Mouse (Mus musculus) T-helper 17 cell (primary cell): ENCODE data around the gene Olfr214.
"Not testable (repeated sequence)": the region's sequence is repeated elsewhere in the genome, so short reads cannot be mapped to it uniquely, and the experiment has no call there.

Experiments used
- in situ Hi-C, 2 experiments: fragments of 300-600 bp; cut with MboI, MseI; formaldehyde crosslinking; loops; 1 replicate in 1 of 2; 2 replicates in 1 of 2; pipeline ENCODE4 v1.15.1; 2025; ENCODE audit warnings: high pct_unique_total_duplicates in 2 of 2

Olfr214 gene

DNA sequence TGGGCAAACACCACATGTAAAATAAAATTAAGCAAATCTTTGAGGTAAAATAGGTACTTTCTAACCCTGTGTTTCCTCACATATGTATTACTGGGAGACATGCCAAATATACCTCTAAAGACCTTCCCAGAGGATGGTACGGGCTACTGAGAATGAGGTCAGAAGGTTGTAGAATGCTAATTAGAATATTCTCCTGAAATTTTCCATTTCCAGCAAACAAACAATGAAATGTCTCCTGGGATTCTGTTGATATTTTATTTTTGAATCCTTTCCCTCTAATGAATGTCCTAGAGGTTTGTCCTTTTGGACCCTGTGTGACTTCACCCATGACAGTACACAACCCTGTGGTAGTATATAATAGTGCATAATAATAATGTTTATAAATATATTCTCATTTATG is at the start of gene Olfr214:
Olfr214 (plus strand) TSS at position 301 of the 400 bp plus-strand sequence.
- in situ Hi-C loops, result loop anchor here in 1 of 2 experiments (25.0 kb wide), 2 partner anchors 267 to 667 kb away; no protein-coding TSS in a partner anchor

DNA sequence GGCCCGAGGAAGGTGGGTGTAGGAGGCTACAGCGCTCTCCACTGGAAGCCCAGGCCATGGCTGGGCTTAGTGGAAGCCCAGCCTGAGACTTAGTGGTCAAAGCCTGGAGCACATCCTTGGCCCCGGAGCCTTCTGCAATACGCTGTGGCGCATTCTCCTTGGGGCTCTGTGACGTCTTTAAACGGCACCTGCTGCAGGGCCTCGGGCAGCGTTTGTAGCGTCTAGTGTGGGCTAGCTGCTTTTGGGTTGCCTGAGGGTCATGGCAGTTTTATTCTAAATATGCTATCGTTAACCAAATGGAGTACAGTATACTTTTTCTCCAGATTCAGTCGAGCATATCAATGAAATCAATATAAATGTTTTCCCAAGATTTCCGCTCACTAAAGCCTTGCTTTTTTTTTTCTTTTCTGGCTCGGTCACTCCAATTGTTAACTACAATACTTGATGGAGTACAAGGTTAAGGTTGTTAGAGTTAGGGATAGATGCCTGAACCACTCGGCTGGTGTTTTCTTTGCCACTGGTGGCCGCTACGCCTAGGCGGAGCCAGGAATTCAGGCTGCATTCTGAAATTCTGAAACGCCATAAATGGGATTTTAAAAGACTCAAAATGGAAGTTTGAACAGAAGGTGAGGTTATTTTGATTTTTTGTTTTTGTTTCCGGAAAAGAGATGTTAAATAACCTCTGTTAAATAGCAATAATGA is 47.6 kb upstream of the Olfr214 start, which contains the start of gene Olfr212:
Olfr212 (plus strand) TSS at position 215 of the 702 bp plus-strand sequence.
- in situ Hi-C loops, result loop anchor here in 1 of 2 experiments (10.0 kb wide), 1 partner anchor 498 kb away; no protein-coding TSS in a partner anchor

DNA sequence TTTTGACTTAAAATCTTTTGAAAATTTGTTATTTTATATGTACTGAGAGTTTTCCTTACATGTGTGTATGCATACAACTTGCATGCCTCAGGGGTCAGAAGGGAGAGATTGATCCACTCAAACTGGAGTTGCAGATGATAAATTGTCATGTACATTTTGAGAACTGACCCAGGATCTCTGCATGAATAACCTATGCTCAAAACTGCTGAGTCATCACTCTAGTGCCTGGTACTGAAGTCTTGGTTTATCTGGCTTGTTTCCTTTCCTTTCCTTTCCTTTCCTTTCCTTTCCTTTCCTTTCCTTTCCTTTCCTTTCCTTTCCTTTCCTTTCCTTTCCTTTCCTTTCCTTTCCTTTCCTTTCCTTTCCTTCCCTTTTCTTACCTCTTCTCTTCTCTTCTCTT is 39.2 kb upstream of the Olfr214 start:
- in situ Hi-C loops, result no loop called here

GRCm38 (mm10) chr6:116538156-116538555 is 15.9 kb upstream of the Olfr214 start, which contains the start of gene Olfr213:
TSS of gene Olfr213 (plus strand) at chr6:116538456.
- in situ Hi-C loops, result loop anchor here (5.0 to 10.0 kb wide), 2 partner anchors 369 to 1297 kb away; no protein-coding TSS in a partner anchor

DNA sequence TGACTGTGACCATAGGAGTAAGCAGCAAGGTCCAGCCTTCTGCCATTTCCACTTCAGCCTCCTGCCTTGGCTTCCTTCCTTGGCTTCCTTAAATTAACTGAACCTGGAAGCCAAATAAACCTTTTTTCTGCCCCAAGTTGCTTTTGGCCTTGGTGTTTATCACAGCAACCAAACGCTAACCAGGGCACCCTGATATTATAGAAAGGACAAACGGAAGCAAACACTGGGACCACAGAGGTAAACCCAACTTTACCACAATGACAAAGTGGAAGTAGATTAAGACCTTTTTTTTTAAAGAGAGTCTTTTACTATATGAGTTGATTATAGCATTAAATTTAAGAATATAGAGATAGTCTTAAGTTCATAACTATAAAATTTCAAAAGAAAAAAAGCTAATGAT is 11.5 kb upstream of the Olfr214 start:
- in situ Hi-C loops, result no loop called here

DNA sequence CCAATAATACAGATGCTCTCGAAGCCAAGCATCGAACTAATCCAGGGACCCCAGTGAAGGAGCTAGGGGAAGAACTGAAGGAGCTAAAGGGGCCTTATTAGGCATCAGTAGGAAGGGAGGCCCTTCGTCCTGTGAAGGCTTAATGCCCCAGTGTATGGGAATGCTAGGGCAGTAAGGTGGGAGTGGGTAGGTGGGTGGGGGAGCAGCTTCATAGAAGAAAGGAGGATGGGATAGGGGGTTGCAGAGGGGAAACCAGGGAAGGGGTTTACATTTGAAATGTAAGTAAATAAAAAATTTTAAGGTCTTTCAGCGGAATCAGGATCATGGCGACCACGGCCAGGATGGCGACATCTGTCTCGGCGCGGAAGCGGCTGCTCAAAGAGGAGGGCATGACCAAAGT is 3.2 kb upstream of the Olfr214 start, which contains the start of gene Gm5580:
Gm5580 (plus strand) TSS at position 301 of the 400 bp plus-strand sequence.
- in situ Hi-C loops, result loop anchor here in 1 of 2 experiments (25.0 kb wide), 2 partner anchors 264 to 664 kb away; no protein-coding TSS in a partner anchor

GRCm38 (mm10) chr6:116554952-116555351 is 917 bp downstream of the Olfr214 start:
- in situ Hi-C loops, result loop anchor here in 1 of 2 experiments (25.0 kb wide), 2 partner anchors 268 to 668 kb away; no protein-coding TSS in a partner anchor

DNA sequence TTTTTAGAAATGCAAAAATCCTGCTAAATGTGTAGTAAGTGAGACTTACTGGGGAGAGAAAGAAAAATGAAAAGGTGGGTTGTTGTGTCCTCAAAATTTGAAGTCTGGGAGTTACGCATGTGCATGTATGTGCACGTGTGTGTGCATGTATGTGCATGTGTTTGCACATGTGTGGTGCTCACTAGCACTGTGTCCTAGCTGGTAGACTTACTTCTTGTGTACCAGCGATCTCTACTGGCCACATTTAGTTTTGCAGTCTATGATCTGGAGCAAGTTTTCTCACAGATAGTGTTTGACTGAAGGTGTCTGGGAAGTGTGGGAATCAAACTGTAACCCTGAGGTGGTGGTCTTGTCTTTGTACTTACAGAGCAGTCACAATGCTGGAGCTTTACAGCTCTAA is 15.8 kb downstream of the Olfr214 start:
- in situ Hi-C loops, result loop anchor here (5.0 to 25.0 kb wide), 4 partner anchors 283 to 683 kb away; no protein-coding TSS in a partner anchor

- in situ Hi-C loops, result no loop called here
Measured at GRCm38 (mm10) chr6:116584095-116584494, 30.1 kb downstream of the Olfr214 start, which contains the start of gene Olfr215. TSS of gene Olfr215 (minus strand) at chr6:116584195.

GRCm38 (mm10) chr6:116600969-116601368 is 46.9 kb downstream of the Olfr214 start:
- in situ Hi-C loops, result not testable (repeated sequence)

DNA sequence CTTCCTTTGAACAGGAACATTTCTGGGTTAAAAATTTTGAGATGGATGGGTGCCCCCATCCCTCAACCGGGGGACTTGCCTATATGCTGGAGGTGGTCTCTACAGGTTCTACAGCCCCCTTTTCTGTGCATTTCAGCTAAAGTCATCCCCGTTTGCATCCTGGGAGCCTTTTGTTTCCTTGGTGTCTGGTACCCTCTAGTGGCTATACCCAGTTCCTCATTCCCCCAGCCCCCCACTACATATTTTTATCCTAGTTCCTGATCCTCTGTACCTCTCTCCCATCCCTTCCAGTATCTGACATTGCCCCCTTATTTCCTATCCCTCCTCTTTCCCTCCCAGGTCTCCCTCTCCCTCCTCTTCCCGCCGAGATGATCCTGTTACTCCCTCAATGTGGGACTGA is 53.2 kb downstream of the Olfr214 start:
- in situ Hi-C loops, result no loop called here
